Mouse (Mus musculus) mouse embryonic stem cell (cell line): Measurements from ENCODE around the gene 4931428F04Rik.
"Not testable (repeated sequence)": the region's sequence is repeated elsewhere in the genome, so short reads cannot be mapped to it uniquely, and the experiment has no call there.

Source experiments
- in situ Hi-C, 2 experiments: fragments of 300-500 bp; cut with MboI; formaldehyde crosslinking; loops; 1 replicate in 1 of 2; 3 replicates in 1 of 2; pipeline ENCODE4 v1.14.3; 2019 to 2020; ENCODE audit warnings: low sequenced_read_pairs in 2 of 2, low pct_unique_long_range_greater_than_20kb in 1 of 2, mixed read lengths in 1 of 2; ENCODE audit not compliant: unreplicated experiment in 1 of 2

Gene 4931428F04Rik

GRCm38 (mm10) chr8:105292471-105292870, 2.8 kb upstream of the 4931428F04Rik start:
- in situ Hi-C loops = no loop called here

GRCm38 (mm10) chr8:105291802-105292201, 2.1 kb upstream of the 4931428F04Rik start:
- in situ Hi-C loops = not testable (repeated sequence)

GRCm38 (mm10) chr8:105291364-105291763, 1.7 kb upstream of the 4931428F04Rik start:
- in situ Hi-C loops = not testable (repeated sequence)

GRCm38 (mm10) chr8:105290554-105291314, 1.1 kb upstream of the 4931428F04Rik start:
- in situ Hi-C loops = no loop called here

GRCm38 (mm10) chr8:105288958-105289732, 519 bp downstream of the 4931428F04Rik start:
- in situ Hi-C loops = loop anchor here (10.0 kb wide), 3 partner anchors 154 to 224 kb away; partner anchors contain the start of gene Ces4a (in 1 of the 2)

- in situ Hi-C loops = loop anchor here (10.0 kb wide), 3 partner anchors 153 to 223 kb away; partner anchors contain the start of gene Ces4a (in 1 of the 2)
These were observed 1.4 kb downstream of the 4931428F04Rik start for GRCm38 (mm10) chr8:105288231-105288630.

GRCm38 (mm10) chr8:105286907-105287306, 2.8 kb downstream of the 4931428F04Rik start:
- in situ Hi-C loops = loop anchor here (10.0 kb wide), 3 partner anchors 152 to 222 kb away; partner anchors contain the start of gene Ces4a (in 1 of the 2)

GRCm38 (mm10) chr8:105285514-105285913, 4.2 kb downstream of the 4931428F04Rik start:
- in situ Hi-C loops = loop anchor here (10.0 kb wide), 3 partner anchors 151 to 221 kb away; partner anchors contain the start of gene Ces4a (in 1 of the 2)

GRCm38 (mm10) chr8:105283074-105283473, 6.6 kb downstream of the 4931428F04Rik start:
- in situ Hi-C loops = loop anchor here (10.0 kb wide), 3 partner anchors 148 to 218 kb away; partner anchors contain the start of gene Ces4a (in 1 of the 2)

- in situ Hi-C loops = loop anchor here (10.0 kb wide), 3 partner anchors 147 to 217 kb away; partner anchors contain the start of gene Ces4a (in 1 of the 2)
These were observed 7.4 kb downstream of the 4931428F04Rik start for GRCm38 (mm10) chr8:105282239-105282638.

- in situ Hi-C loops = loop anchor here (10.0 kb wide), 3 partner anchors 147 to 217 kb away; partner anchors contain the start of gene Ces4a (in 1 of the 2)
These were observed 7.8 kb downstream of the 4931428F04Rik start for GRCm38 (mm10) chr8:105281821-105282220.

- in situ Hi-C loops = loop anchor here (10.0 kb wide), 3 partner anchors 146 to 216 kb away; partner anchors contain the start of gene Ces4a (in 1 of the 2)
These were observed 9.1 kb downstream of the 4931428F04Rik start for GRCm38 (mm10) chr8:105280567-105280966.

GRCm38 (mm10) chr8:105278911-105279334, 10.7 kb downstream of the 4931428F04Rik start:
- in situ Hi-C loops = no loop called here

GRCm38 (mm10) chr8:105276292-105277120, 13.2 kb downstream of the 4931428F04Rik start:
- in situ Hi-C loops = no loop called here

GRCm38 (mm10) chr8:105275840-105276239, 13.8 kb downstream of the 4931428F04Rik start, which contains the start of gene Nol3:
Gene Nol3, plus strand, starts transcription at chr8:105276140.
- in situ Hi-C loops = no loop called here

- in situ Hi-C loops = no loop called here
These were observed 14.3 kb downstream of the 4931428F04Rik start for GRCm38 (mm10) chr8:105275387-105275786.

- in situ Hi-C loops = no loop called here
These were observed 18.8 kb downstream of the 4931428F04Rik start for GRCm38 (mm10) chr8:105270916-105271186.
